Mouse (Mus musculus) megakaryocyte, embryonic 14.5 days (primary cell): Measurements from ENCODE around the gene Plxna1. TPM values are rescaled to one million over a fixed set of nuclear protein-coding genes. Genes with fewer than 3 reads are reported as not detected.

ENCODE experiments used
- H3K27me3 ChIP-seq: replicated peaks from 2 replicates; pipeline ENCODE3; 2012; ENCODE audit warnings: inconsistent platforms
- H3K36me3 ChIP-seq: replicated peaks from 2 replicates; pipeline ENCODE3; 2012; ENCODE audit warnings: low read length, inconsistent platforms, mixed read lengths
- H3K4me1 ChIP-seq: 2 replicates; pipeline ENCODE4 v1.6.1; 2012; ENCODE audit warnings: inconsistent platforms
- H3K4me3 ChIP-seq: replicated peaks from 2 replicates; pipeline ENCODE3; 2012; ENCODE audit warnings: moderate library complexity, mild to moderate bottlenecking, inconsistent platforms
- H3K9me3 ChIP-seq: 2 replicates; pipeline ENCODE4 v1.6.1; 2012; ENCODE audit warnings: inconsistent platforms
- FLI1 ChIP-seq: IDR thresholded peaks from 2 replicates; pipeline ENCODE4 v1.6.1; 2012; ENCODE audit warnings: low read length, inconsistent platforms, mixed read lengths
- GATA1 ChIP-seq: IDR thresholded peaks from 3 replicates; pipeline ENCODE4 v1.6.1; 2012; ENCODE audit warnings: mixed read lengths, low read length, inconsistent platforms, borderline replicate concordance
- polyA plus RNA-seq: library from polyadenylated mRNA; stranded (reverse); fragments of >175 nt; gene quantifications from 2 replicates; pipeline ENCODE4 v1.2.3, GENCODE M21; 2012; ENCODE audit warnings: low replicate concordance; ENCODE audit not compliant: insufficient read depth

The Plxna1 gene
- polyA plus RNA-seq, 1 experiment, result 2.9 TPM

DNA sequence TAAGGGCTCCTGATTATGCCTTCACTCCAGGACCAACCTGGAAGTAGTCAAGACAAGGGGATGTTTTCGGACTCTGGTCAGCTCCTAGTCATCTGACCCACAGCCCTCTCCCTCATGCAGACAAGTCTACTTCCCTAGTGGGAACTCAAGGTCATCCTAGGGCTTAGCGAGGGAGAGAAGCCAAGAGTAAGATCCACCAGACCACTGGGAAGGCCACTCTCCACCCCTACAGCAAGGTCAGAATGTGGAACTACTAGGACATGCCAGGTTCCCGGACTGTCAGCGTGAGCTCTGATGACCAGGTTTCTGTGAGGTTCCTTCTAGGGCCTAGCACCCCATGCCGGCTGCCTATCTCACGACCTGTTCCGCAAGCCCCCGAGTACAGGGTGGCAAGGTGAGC, 23.7 kb downstream of the Plxna1 start:
- H3K4me3 ChIP-seq, result no peak overlapping the region
- TF ChIP-seq FLI1 (no peak), GATA1 (no peak)
- peaks cover 75% of the 10 kb centered on the region for H3K27me3 ChIP-seq
- H3K36me3 ChIP-seq, result peaks cover 74% of the 10 kb centered on the region
- H3K4me1 ChIP-seq, result peaks cover 6% of the 10 kb centered on the region
- no peaks in the 10 kb centered on the region for H3K9me3 ChIP-seq

DNA sequence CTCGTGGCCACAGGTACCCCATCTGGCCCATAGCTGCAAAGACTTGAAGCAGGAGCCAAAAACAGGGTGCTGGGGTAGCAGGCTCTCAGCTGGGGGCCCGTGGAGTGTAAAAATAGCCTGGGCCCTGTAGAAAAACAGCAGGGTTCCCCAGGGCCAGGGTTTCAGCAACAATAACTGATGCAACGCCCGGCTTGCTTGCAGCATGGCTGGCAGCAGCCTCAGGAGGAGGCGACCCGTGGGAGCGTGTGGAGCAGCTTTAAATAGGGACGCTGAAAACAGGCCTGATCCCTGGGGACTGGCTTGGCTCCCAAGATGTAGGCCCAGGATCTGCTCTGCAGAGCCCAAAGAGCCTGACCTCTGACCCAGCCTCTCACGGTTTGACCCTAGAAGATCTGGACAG, 24.8 kb downstream of the Plxna1 start:
- Histone ChIP-seq H3K9me3 (no peaks in the 10 kb centered on the region), H3K36me3 (peaks cover 74% of the 10 kb centered on the region), H3K27me3 (peaks cover 69% of the 10 kb centered on the region), H3K4me3 (no peak overlapping the region), H3K4me1 (peaks cover 6% of the 10 kb centered on the region)
- TF ChIP-seq GATA1, result no peak
- no peak for TF ChIP-seq FLI1

DNA sequence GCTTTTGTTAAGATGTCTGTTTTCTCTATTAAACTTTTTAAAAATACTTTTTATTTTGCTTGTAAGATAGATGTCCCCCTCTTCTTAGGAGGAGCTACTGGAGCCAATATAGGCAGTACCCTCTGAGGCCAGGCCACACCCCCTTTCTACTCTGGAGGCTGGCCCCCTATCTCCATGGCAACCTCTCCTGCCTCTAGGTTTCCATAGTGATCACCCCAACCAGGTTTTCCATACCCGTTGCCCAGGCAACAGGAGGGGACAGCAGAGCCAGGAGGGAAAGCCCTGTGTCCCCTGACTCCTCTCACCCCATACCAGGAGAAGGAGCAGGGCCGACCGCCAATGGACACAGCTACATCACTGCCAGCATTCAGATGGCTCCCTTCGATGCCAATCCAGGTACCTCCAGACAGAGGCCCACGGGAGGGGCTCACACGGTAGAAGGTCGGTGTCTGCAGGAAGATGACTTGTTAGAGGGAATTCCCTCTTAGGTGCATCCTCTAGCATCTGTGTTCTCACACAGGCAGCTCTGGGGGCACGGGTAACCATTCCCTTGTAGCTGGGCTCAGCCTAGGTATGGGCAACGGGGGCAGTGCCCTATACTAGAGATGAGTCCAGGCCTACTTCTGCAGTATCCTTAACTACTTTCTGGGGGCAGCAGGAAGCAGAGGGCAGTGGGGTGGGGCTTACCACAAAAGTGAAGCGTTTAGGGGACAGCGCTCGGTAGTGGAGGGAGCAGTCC, 28.3 kb downstream of the Plxna1 start:
- Histone ChIP-seq H3K36me3 (peaks cover 74% of the 10 kb centered on the region), H3K4me3 (no peak overlapping the region), H3K27me3 (peaks cover 62% of the 10 kb centered on the region), H3K4me1 (peaks cover 6% of the 10 kb centered on the region), H3K9me3 (no peaks in the 10 kb centered on the region)
- no peak for TF ChIP-seq FLI1
- no peak for TF ChIP-seq GATA1

- no peak overlapping the region for H3K4me3 ChIP-seq
- no peak for TF ChIP-seq FLI1
- TF ChIP-seq GATA1, result no peak
- H3K36me3 ChIP-seq, result peaks cover 57% of the 10 kb centered on the region
- peaks cover 4% of the 10 kb centered on the region for H3K4me1 ChIP-seq
- H3K9me3 ChIP-seq, result no peaks in the 10 kb centered on the region
- H3K27me3 ChIP-seq, result peaks cover 67% of the 10 kb centered on the region
These were observed 31.5 kb downstream of the Plxna1 start for GRCm38 (mm10) chr6:89330957-89331356.

DNA sequence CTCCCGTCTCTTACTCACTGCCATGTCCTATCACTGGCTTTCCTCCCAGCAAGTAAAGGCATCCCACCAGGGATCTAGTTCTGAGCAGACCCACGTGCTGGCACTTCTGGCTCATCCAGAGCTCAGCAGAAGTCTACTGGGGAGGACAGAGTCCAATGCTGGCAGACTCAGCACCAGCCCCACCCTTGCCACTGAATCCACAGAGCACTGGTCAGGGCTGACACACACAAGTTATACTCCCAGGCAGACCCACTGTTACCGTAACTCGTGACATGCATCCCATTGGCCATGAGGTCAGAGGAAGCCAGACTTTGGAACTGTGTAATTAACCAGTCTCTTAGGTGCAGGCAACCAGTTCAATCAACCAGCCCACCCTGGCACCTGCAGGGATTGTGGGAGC, 33.8 kb downstream of the Plxna1 start:
- H3K36me3 ChIP-seq, result peaks cover 45% of the 10 kb centered on the region
- peaks cover 75% of the 10 kb centered on the region for H3K27me3 ChIP-seq

GRCm38 (mm10) chr6:89327746-89328491, 34.5 kb downstream of the Plxna1 start:
- peaks cover 17% of the 10 kb centered on the region for H3K4me1 ChIP-seq
- H3K4me3 ChIP-seq, result no peak overlapping the region
- H3K9me3 ChIP-seq, result no peaks in the 10 kb centered on the region
- TF ChIP-seq FLI1, result no peak
- no peak for TF ChIP-seq GATA1
- peaks cover 49% of the 10 kb centered on the region for H3K36me3 ChIP-seq
- H3K27me3 ChIP-seq, result peaks cover 76% of the 10 kb centered on the region

More for the DNA sequence above, 33.8 kb downstream of the Plxna1 start:
- Histone ChIP-seq H3K9me3 (no peaks in the 10 kb centered on the region), H3K4me3 (no peak overlapping the region), H3K4me1 (peaks cover 17% of the 10 kb centered on the region)
- TF ChIP-seq GATA1, result no peak
- no peak for TF ChIP-seq FLI1

GRCm38 (mm10) chr6:89324842-89325241, 37.6 kb downstream of the Plxna1 start:
- Histone ChIP-seq H3K4me3 (no peak overlapping the region), H3K27me3 (peaks cover 90% of the 10 kb centered on the region), H3K9me3 (no peaks in the 10 kb centered on the region), H3K36me3 (peaks cover 53% of the 10 kb centered on the region), H3K4me1 (peaks cover 17% of the 10 kb centered on the region)
- TF ChIP-seq FLI1, result no peak
- TF ChIP-seq GATA1, result no peak

DNA sequence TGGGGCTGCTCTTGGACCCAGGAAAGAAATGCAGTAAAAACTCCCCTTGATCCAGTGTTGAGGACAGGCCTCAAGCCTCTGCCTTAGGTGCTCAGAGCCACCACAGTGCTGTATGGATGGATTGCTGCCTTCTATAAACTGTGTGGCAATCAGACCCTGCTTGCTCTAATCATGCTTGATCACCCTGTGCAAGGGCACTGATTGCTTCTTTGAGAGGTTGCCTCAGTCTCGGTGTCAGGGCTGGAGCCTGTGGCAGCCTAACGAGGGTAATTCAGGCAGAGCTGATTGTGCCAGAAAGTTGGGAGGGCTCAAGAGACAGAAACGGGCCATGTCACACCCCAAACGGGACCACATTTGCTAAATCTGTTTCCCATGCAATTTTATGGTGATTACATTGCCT, 47.2 kb downstream of the Plxna1 start:
- peaks cover 10% of the 10 kb centered on the region for H3K4me1 ChIP-seq
- H3K9me3 ChIP-seq, result no peaks in the 10 kb centered on the region
- H3K4me3 ChIP-seq, result peak overlapping the region; percentile 18
- no peak for TF ChIP-seq GATA1
- TF ChIP-seq FLI1, result no peak
- H3K27me3 ChIP-seq, result peaks cover 79% of the 10 kb centered on the region
- H3K36me3 ChIP-seq, result peaks cover 5% of the 10 kb centered on the region

DNA sequence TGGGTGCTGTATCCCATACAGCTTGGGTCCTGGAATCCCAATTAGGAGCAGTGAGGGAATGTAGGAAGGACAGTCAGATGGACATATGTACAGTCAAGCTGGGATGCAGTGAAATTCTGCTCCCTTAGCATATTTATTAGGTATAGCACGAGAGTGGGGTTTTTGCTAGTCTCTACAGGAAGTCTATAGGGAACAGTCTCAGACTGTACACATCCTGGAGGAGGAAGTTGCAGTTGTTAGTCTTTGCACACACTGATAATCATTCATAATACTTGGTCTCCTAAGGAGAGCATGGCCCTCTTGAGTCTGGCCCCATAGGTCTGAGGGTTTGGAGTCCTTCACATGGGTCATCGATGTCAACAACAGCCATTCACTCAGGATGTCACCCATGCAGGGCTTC, 50.9 kb downstream of the Plxna1 start:
- Histone ChIP-seq H3K27me3 (peaks cover 78% of the 10 kb centered on the region), H3K4me3 (no peak overlapping the region), H3K9me3 (peaks cover 4% of the 10 kb centered on the region; the same call in 1 of the 2 replicates), H3K4me1 (peaks cover 10% of the 10 kb centered on the region), H3K36me3 (no peaks in the 10 kb centered on the region)
- TF ChIP-seq FLI1 (no peak), GATA1 (no peak)

- Histone ChIP-seq H3K9me3 (peaks cover 4% of the 10 kb centered on the region; the same call in 1 of the 2 replicates), H3K4me3 (no peak overlapping the region), H3K4me1 (peaks cover 10% of the 10 kb centered on the region), H3K27me3 (peaks cover 78% of the 10 kb centered on the region), H3K36me3 (no peaks in the 10 kb centered on the region)
- no peak for TF ChIP-seq GATA1
- TF ChIP-seq FLI1, result no peak
These were observed 52.2 kb downstream of the Plxna1 start for GRCm38 (mm10) chr6:89310236-89310635.
